Comparison of ENCODE assay signal across 8 mouse cellular contexts in the genomic region with DNA sequence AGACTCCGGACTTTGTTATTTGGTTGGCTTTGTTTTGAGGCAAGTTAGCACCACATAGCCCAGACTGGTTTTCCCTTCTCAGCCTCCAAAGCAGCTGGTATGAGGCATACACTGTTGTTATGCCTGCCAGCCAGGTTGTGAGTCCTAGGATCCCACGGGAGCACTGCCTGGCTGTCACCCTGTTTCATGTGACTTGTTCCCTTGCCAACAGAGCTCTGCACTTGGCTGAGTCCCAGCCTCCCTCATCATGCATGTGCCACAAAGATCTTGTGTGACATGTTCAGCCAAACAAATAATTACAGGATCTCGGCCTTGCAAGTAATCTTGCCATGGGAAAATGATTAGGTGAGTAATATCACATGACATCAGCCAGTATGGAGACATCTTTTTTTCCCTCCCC. TPM values are rescaled to one million over a fixed set of nuclear protein-coding genes. Genes with fewer than 3 reads are reported as not detected.
A peak's percentile ranks its signal among the peaks of the same experiment; 100 is the strongest.
DNase-seq lines count a peak whose midpoint lies in the region.

No protein-coding gene starts in this region.

- peak; percentile 37 for DNase-seq in cerebellum, adult 11-12 months
- no peak for DNase-seq in cerebellum, adult 11 months
- peak; percentile 63 for DNase-seq in layer of hippocampus, adult 11-12 months (ENCODE audit: low spot score)
- no peak for DNase-seq in layer of hippocampus, adult 9-10 months (ENCODE audit: low spot score)
- peak; percentile 97 for DNase-seq in cerebellum, postnatal 10 days
- peak; percentile 46 to 52 for DNase-seq in layer of hippocampus, postnatal 10 days (ENCODE audit: low spot score in 2 of 2)
- no peak for DNase-seq in spleen, postnatal 4 days (ENCODE audit: low spot score in 2 of 2)
- no peak for DNase-seq in frontal cortex, postnatal 10 days (ENCODE audit: low spot score in 2 of 2)

RNA-seq across cellular contexts. Expression of gene Foxk1, which starts 38.4 kb away (rescaled TPM):
- total RNA-seq in layer of hippocampus, postnatal 10 days (2021) = 10 to 100 TPM; 33.9 to 37.9 TPM

Comparison
In these comparisons a context has a peak if more than half of its experiments do, and no peak if none do; other contexts are left out.
1. DNase-seq: peak in cerebellum, adult 11-12 months (single experiment), layer of hippocampus, adult 11-12 months (single experiment), cerebellum, postnatal 10 days (2 of 2) and layer of hippocampus, postnatal 10 days (2 of 2); none in cerebellum, adult 11 months (single experiment), layer of hippocampus, adult 9-10 months (single experiment), spleen, postnatal 4 days (0 of 2) and frontal cortex, postnatal 10 days (0 of 2).